8 mouse cellular contexts compared by ENCODE assay signal in the genomic region with DNA sequence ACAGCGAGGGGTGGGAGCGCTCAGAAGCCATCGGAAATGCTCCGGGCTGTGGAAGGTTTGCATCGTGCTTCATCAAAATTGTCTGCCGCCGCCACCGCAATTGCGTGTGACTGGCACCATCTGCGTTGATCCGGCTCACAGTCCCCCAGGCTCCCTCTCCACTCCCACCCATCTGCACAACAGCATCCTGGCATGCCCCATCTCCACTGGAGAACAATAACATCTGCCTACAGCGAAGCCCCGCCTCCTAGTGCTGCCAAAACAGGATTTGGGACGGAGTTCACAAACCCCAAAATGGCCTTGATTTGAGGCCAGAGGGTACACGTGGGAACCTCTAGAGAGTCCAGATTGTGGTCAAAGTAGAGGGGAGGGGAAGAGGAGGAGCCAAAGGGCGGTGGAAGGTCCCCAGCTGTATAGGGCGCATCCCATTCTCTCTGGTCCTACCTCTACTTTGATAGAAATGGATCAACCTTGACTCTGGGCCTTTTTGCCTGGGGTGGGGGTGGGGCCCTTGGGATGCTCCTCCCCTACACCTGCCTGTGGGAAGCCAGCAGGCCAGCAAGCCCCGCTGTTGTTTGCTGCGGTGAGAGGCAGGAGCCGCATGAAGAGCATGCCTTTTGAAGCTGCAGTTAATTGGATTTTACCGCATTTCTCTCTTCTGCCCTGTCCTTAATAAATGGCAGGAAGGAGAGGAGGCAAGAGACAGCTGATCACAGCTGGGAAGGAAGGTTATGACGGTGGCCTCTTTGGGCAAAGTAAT.
DNase-seq lines count a peak whose midpoint lies in the region; ATAC-seq and TF ChIP-seq lines count a peak whose summit lies in the region.

No protein-coding gene starts in this region.

- 23% methylated on average over 22 of the region's 22 CpGs for WGBS in lung, embryonic 14.5 days
- 13% methylated on average over 22 of the region's 22 CpGs for WGBS in embryonic facial prominence, embryonic 14.5 days

- H3K27ac ChIP-seq in lung, embryonic 14.5 days (ENCODE audit: low read depth), result no peak overlapping the region
- peak overlapping the region; percentile 21; the same call in 1 of the 2 replicates for H3K27ac ChIP-seq in embryonic facial prominence, embryonic 14.5 days (replicated peaks; ENCODE audit: low read depth, low read length)

- no peaks in the 10 kb centered on the region for H3K27me3 ChIP-seq in lung, embryonic 14.5 days (ENCODE audit: insufficient read depth, low read length)
- H3K27me3 ChIP-seq in embryonic facial prominence, embryonic 14.5 days (replicated peaks; ENCODE audit: control insufficient read depth, insufficient read depth, low read length), result no peaks in the 10 kb centered on the region

- no peak for ATAC-seq in lung, embryonic 14.5 days (ENCODE audit: insufficient read depth)
- peak; percentile 35; the same call in 1 of the 2 replicates for ATAC-seq in embryonic facial prominence, embryonic 14.5 days (ENCODE audit: low read depth)
- no peak for ATAC-seq in cerebellum, adult (ENCODE audit: insufficient number of reproducible peaks, low FRiP score, low TSS enrichment)

- H3K4me1 ChIP-seq in lung, embryonic 14.5 days (ENCODE audit: insufficient read depth), result peaks cover 6% of the 10 kb centered on the region
- peaks cover 27% of the 10 kb centered on the region for H3K4me1 ChIP-seq in embryonic facial prominence, embryonic 14.5 days (ENCODE audit: control insufficient read depth, insufficient read depth, low read length)

- H3K36me3 ChIP-seq in lung, embryonic 14.5 days (ENCODE audit: insufficient read depth), result no peaks in the 10 kb centered on the region
- H3K36me3 ChIP-seq in embryonic facial prominence, embryonic 14.5 days (ENCODE audit: control insufficient read depth, insufficient read depth, low read length), result no peaks in the 10 kb centered on the region

- H3K9ac ChIP-seq in lung, embryonic 14.5 days, result no peak overlapping the region
- no peak overlapping the region for H3K9ac ChIP-seq in embryonic facial prominence, embryonic 14.5 days (ENCODE audit: low read depth, low read length)

- peak overlapping the region; percentile 12; the same call in 1 of the 2 replicates for H3K4me2 ChIP-seq in lung, embryonic 14.5 days
- peak overlapping the region; percentile 43 for H3K4me2 ChIP-seq in embryonic facial prominence, embryonic 14.5 days (ENCODE audit: low read depth, low read length)

- DNase-seq in lung, embryonic 14.5 days, result peak; percentile 52
- no peak for DNase-seq in lung, adult 18-20 months
- DNase-seq in embryonic facial prominence, embryonic 14.5 days (ENCODE audit: low spot score), result peak; percentile 73
- peak; percentile 61 for DNase-seq in layer of hippocampus, adult 9-11 months
- peak; percentile 86 for DNase-seq in retina, postnatal 1 day
- no peak for DNase-seq in cerebellum, adult 9-11 months
- no peak for DNase-seq in thymus, postnatal 14 days

- H3K9me3 ChIP-seq in lung, embryonic 14.5 days (ENCODE audit: low read depth, low read length), result no peaks in the 10 kb centered on the region
- H3K9me3 ChIP-seq in embryonic facial prominence, embryonic 14.5 days (ENCODE audit: control insufficient read depth, low read length), result no peaks in the 10 kb centered on the region

- no peak for TF ChIP-seq CTCF in lung, embryonic 14.5 days (IDR thresholded peaks at IDR 0.05; ENCODE audit: low read depth)

- no peak overlapping the region for H3K4me3 ChIP-seq in lung, embryonic 14.5 days (ENCODE audit: low read depth, low read length)
- H3K4me3 ChIP-seq in embryonic facial prominence, embryonic 14.5 days (ENCODE audit: low read depth, low read length), result peak overlapping the region; percentile 11; the same call in 1 of the 2 replicates

Comparison
In these comparisons a context has a peak if more than half of its experiments do, and no peak if none do; other contexts are left out.
1. DNase-seq: peak in lung, embryonic 14.5 days (single experiment), embryonic facial prominence, embryonic 14.5 days (single experiment), layer of hippocampus, adult 9-11 months (single experiment) and retina, postnatal 1 day (single experiment); none in lung, adult 18-20 months (0 of 2), cerebellum, adult 9-11 months (single experiment) and thymus, postnatal 14 days (single experiment).